Mouse (Mus musculus) MEL (cell line): ENCODE measurements at regions not wholly inside any gene's neighbourhood (a gene's known extent, or its start where the extent isn't known, plus 50 kb on each side); places are given as distances from the start of the nearest gene placed in this dataset.
"Not testable (repeated sequence)": the region's sequence is repeated elsewhere in the genome, so short reads cannot be mapped to it uniquely, and the experiment has no call there.

Experiments used
- DNase-seq: peaks from one replicate; pipeline ENCODE4 v3.0.0; 2011; ENCODE audit warnings: low read depth, low spot score
- H3K27ac ChIP-seq: 2 replicates; pipeline ENCODE4 v1.5.1; 2012; ENCODE audit warnings: low read depth, mild to moderate bottlenecking, control low read depth, low read length, moderate library complexity; ENCODE audit not compliant: control insufficient read depth
- H3K27me3 ChIP-seq, 2 experiments: fragments of 150-350 bp in 1 of 2; sonication (generic) in 1 of 2; 2 replicates each; pipeline ENCODE4 v1.6.1; 2012; ENCODE audit warnings: low read length in 2 of 2, mild to moderate bottlenecking in 2 of 2, improper control_type of control experiment in 1 of 2, moderate library complexity in 1 of 2; ENCODE audit not compliant: insufficient read depth in 2 of 2, control insufficient read depth in 1 of 2
- H3K36me3 ChIP-seq, 2 experiments: 2 replicates each; pipeline ENCODE4 v1.6.1; 2012 to 2014; ENCODE audit warnings: low read length in 2 of 2, improper control_type of control experiment in 1 of 2, inconsistent platforms in 1 of 2, mild to moderate bottlenecking in 1 of 2; ENCODE audit not compliant: insufficient read depth in 2 of 2, control insufficient read depth in 1 of 2
- H3K4me1 ChIP-seq, 2 experiments: fragments of 150-350 bp in 1 of 2; sonication (generic) in 1 of 2; 2 replicates each; pipeline ENCODE4 v1.6.1; 2012; ENCODE audit warnings: low read length in 2 of 2, improper control_type of control experiment in 1 of 2, mild to moderate bottlenecking in 1 of 2; ENCODE audit not compliant: insufficient read depth in 2 of 2, control insufficient read depth in 1 of 2
- H3K4me3 ChIP-seq, 2 experiments: fragments of 150-350 bp in 1 of 2; sonication (generic) in 1 of 2; 2 replicates each; pipeline ENCODE4 v1.5.1; 2012; ENCODE audit warnings: low read depth in 2 of 2, low read length in 2 of 2, mild to moderate bottlenecking in 2 of 2, moderate library complexity in 2 of 2, control low read depth in 1 of 2, improper control_type of control experiment in 1 of 2; ENCODE audit not compliant: control insufficient read depth in 1 of 2, insufficient read depth in 1 of 2
- H3K79me2 ChIP-seq: 2 replicates; pipeline ENCODE4 v1.6.1; 2012; ENCODE audit warnings: mild to moderate bottlenecking, low read length, moderate library complexity; ENCODE audit not compliant: control insufficient read depth, poor library complexity, insufficient read depth
- H3K9ac ChIP-seq: 2 replicates; pipeline ENCODE4 v1.6.1; 2012; ENCODE audit warnings: low read depth, mild to moderate bottlenecking, control low read depth, low read length, moderate library complexity; ENCODE audit not compliant: control insufficient read depth, poor library complexity, severe bottlenecking
- H3K9me3 ChIP-seq: fragments of 150-350 bp; sonication (generic); replicated peaks from 2 replicates; pipeline ENCODE4 v1.6.1; 2012; ENCODE audit warnings: mild to moderate bottlenecking, low read length, improper control_type of control experiment, moderate library complexity; ENCODE audit not compliant: insufficient read depth
- BHLHE40 ChIP-seq: IDR thresholded peaks from 2 replicates; pipeline ENCODE4 v1.6.1; 2012; ENCODE audit warnings: low read depth, mild to moderate bottlenecking, inconsistent platforms, low read length, improper control_type of control experiment, borderline replicate concordance
- CHD1 ChIP-seq: IDR thresholded peaks from 2 replicates; pipeline ENCODE4 v1.6.1; 2012; ENCODE audit warnings: low read depth, mild to moderate bottlenecking, inconsistent platforms, low read length, improper control_type of control experiment
- CHD2 ChIP-seq: IDR thresholded peaks from 2 replicates; pipeline ENCODE4 v1.6.1; 2011; ENCODE audit warnings: low read length, improper control_type of control experiment
- E2F4 ChIP-seq: IDR thresholded peaks from 2 replicates; pipeline ENCODE4 v1.6.1; 2011; ENCODE audit warnings: low read depth, low read length, improper control_type of control experiment, borderline replicate concordance
- EP300 ChIP-seq, 2 experiments: IDR thresholded peaks; 2 replicates each; pipeline ENCODE4 v1.6.1; 2011; ENCODE audit warnings: improper control_type of control experiment in 2 of 2, low read length in 2 of 2, low read depth in 1 of 2, mild to moderate bottlenecking in 1 of 2
- ETS1 ChIP-seq: IDR thresholded peaks from 2 replicates; pipeline ENCODE4 v1.6.1; 2012; ENCODE audit warnings: low read depth, mild to moderate bottlenecking, inconsistent platforms, low read length, improper control_type of control experiment, moderate library complexity
- GATA1 ChIP-seq: IDR thresholded peaks from 2 replicates; pipeline ENCODE4 v1.6.1; 2011; ENCODE audit warnings: low read depth, low read length, improper control_type of control experiment
- HCFC1 ChIP-seq: IDR thresholded peaks from 2 replicates; pipeline ENCODE4 v1.6.1; 2012; ENCODE audit warnings: low read depth, mild to moderate bottlenecking, inconsistent platforms, low read length, improper control_type of control experiment, moderate library complexity
- JUND ChIP-seq: IDR thresholded peaks from 2 replicates; pipeline ENCODE4 v1.6.1; 2011; ENCODE audit warnings: low read depth, mild to moderate bottlenecking, improper control_type of control experiment, low read length
- KAT2A ChIP-seq: conservative IDR thresholded peaks from 2 replicates; pipeline ENCODE4 v1.6.1; 2012; ENCODE audit warnings: low read depth, low read length, improper control_type of control experiment, inconsistent platforms
- MAFK ChIP-seq: IDR thresholded peaks from 2 replicates; pipeline ENCODE4 v1.6.1; 2011; ENCODE audit warnings: low read depth, mild to moderate bottlenecking, low read length, improper control_type of control experiment, borderline replicate concordance
- MAX ChIP-seq: IDR thresholded peaks from 2 replicates; pipeline ENCODE4 v1.6.1; 2011; ENCODE audit warnings: low read length, improper control_type of control experiment
- MAZ ChIP-seq: IDR thresholded peaks from 2 replicates; pipeline ENCODE4 v1.6.1; 2012; ENCODE audit warnings: low read depth, mild to moderate bottlenecking, inconsistent platforms, low read length, improper control_type of control experiment
- MXI1 ChIP-seq: IDR thresholded peaks from 2 replicates; pipeline ENCODE4 v1.6.1; 2011; ENCODE audit warnings: mild to moderate bottlenecking, low read depth, low read length, improper control_type of control experiment
- MYB ChIP-seq: IDR thresholded peaks from 2 replicates; pipeline ENCODE4 v1.6.1; 2011; ENCODE audit warnings: mild to moderate bottlenecking, low read depth, low read length, improper control_type of control experiment
- MYC ChIP-seq: IDR thresholded peaks from 2 replicates; pipeline ENCODE4 v1.6.1; 2011; ENCODE audit warnings: low read depth, mild to moderate bottlenecking, low read length, improper control_type of control experiment, moderate library complexity
- POLR2A ChIP-seq, 2 experiments: IDR thresholded peaks; 2 replicates each; pipeline ENCODE4 v1.6.1; 2011 to 2012; ENCODE audit warnings: low read length in 2 of 2, mild to moderate bottlenecking in 2 of 2, control low read depth in 1 of 2, improper control_type of control experiment in 1 of 2, low read depth in 1 of 2, moderate library complexity in 1 of 2; ENCODE audit not compliant: control insufficient read depth in 1 of 2, insufficient read depth in 1 of 2, poor library complexity in 1 of 2
- RAD21 ChIP-seq: IDR thresholded peaks from 2 replicates; pipeline ENCODE4 v1.6.1; 2011; ENCODE audit warnings: mild to moderate bottlenecking, low read depth, low read length, improper control_type of control experiment
- RCOR1 ChIP-seq: IDR thresholded peaks from 2 replicates; pipeline ENCODE4 v1.6.1; 2012; ENCODE audit warnings: low read depth, mild to moderate bottlenecking, inconsistent platforms, low read length, improper control_type of control experiment
- SIN3A ChIP-seq: IDR thresholded peaks from 2 replicates; pipeline ENCODE4 v1.6.1; 2012; ENCODE audit warnings: low read length, improper control_type of control experiment, inconsistent platforms
- SMC3 ChIP-seq: IDR thresholded peaks from 2 replicates; pipeline ENCODE4 v1.6.1; 2011; ENCODE audit warnings: low read depth, low read length, improper control_type of control experiment
- TAL1 ChIP-seq: IDR thresholded peaks from 2 replicates; pipeline ENCODE4 v1.6.1; 2012; ENCODE audit warnings: mild to moderate bottlenecking, inconsistent platforms, low read length, moderate library complexity, mixed read lengths
- TBP ChIP-seq: IDR thresholded peaks from 2 replicates; pipeline ENCODE4 v1.8.0; 2011; ENCODE audit warnings: low read depth, low read length, improper control_type of control experiment
- TCF12 ChIP-seq: IDR thresholded peaks from 2 replicates; pipeline ENCODE4 v1.6.1; 2014; ENCODE audit warnings: low read depth, mild to moderate bottlenecking, inconsistent platforms, low read length, improper control_type of control experiment, moderate library complexity
- UBTF ChIP-seq: IDR thresholded peaks from 2 replicates; pipeline ENCODE4 v1.6.1; 2012; ENCODE audit warnings: low read depth, mild to moderate bottlenecking, inconsistent platforms, low read length, improper control_type of control experiment, moderate library complexity, borderline replicate concordance; ENCODE audit not compliant: insufficient read depth
- USF1 ChIP-seq: IDR thresholded peaks from 2 replicates; pipeline ENCODE4 v1.6.1; 2014; ENCODE audit warnings: low read depth, mild to moderate bottlenecking, inconsistent platforms, low read length, improper control_type of control experiment, moderate library complexity
- USF2 ChIP-seq, 2 experiments: IDR thresholded peaks; 2 replicates each; pipeline ENCODE4 v1.6.1; 2011 to 2012; ENCODE audit warnings: improper control_type of control experiment in 2 of 2, low read length in 2 of 2, borderline replicate concordance in 1 of 2, inconsistent platforms in 1 of 2, low read depth in 1 of 2, mild to moderate bottlenecking in 1 of 2; ENCODE audit not compliant: insufficient read depth in 1 of 2
- ZKSCAN1 ChIP-seq: IDR thresholded peaks from 2 replicates; pipeline ENCODE4 v1.6.1; 2012; ENCODE audit warnings: low read depth, mild to moderate bottlenecking, inconsistent platforms, low read length, improper control_type of control experiment, moderate library complexity
- ZNF384 ChIP-seq: IDR thresholded peaks from 2 replicates; pipeline ENCODE4 v1.6.1; 2012; ENCODE audit warnings: low read depth, mild to moderate bottlenecking, inconsistent platforms, low read length, improper control_type of control experiment

- Histone ChIP-seq H3K9me3 (no peaks in the 10 kb centered on the region), H3K36me3 (no peaks in the 10 kb centered on the region), H3K79me2 (no peaks in the 10 kb centered on the region), H3K27ac (no peak overlapping the region), H3K27me3 (no peaks in the 10 kb centered on the region), H3K4me3 (no peak overlapping the region), H3K9ac (no peak overlapping the region), H3K4me1 (no peaks in the 10 kb centered on the region)
- TF ChIP-seq SIN3A, result no peak
- no peak for TF ChIP-seq TCF12
- TF ChIP-seq USF1, result no peak
- TF ChIP-seq MAZ, result no peak
- TF ChIP-seq E2F4, result no peak
- no peak for TF ChIP-seq TAL1
- TF ChIP-seq HCFC1, result no peak
- TF ChIP-seq CHD2, result no peak
- TF ChIP-seq RCOR1, result no peak
- no peak for TF ChIP-seq RAD21
- TF ChIP-seq BHLHE40, result no peak
- TF ChIP-seq KAT2A, result no peak
- TF ChIP-seq ETS1, result no peak
- no peak for TF ChIP-seq ZKSCAN1
- no peak for DNase-seq
Measured at GRCm38 (mm10) chr15:16248595-16248994, 480.0 kb upstream of the Cdh9 start.

DNA sequence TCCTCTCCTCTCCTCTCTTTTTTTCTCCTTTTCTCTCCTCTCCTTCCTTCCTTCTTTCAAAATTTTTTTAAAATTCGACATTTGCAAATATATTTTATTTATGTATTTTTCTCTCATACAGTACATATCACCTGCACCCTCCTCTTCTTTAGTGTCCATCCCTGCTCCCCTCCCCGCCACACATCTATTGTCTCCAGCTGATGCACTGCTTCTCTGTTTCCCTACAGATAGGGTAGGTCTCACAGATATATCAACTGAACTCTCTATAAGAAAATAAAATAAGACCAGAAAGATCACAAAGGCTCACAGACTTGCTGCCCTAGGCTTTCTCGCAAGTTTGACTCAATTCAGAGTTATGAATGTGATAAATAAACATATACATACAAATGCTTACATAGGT, 443.4 kb upstream of the Cdh9 start:
- H3K9me3 ChIP-seq, result no peaks in the 10 kb centered on the region
- no peaks in the 10 kb centered on the region; a peak in 1 of 4 replicates for H3K36me3 ChIP-seq
- no peak overlapping the region for H3K27ac ChIP-seq
- peaks cover 0 to 4% of the 10 kb centered on the region in 2 experiments; a peak in 1 of 4 replicates for H3K4me1 ChIP-seq
- H3K9ac ChIP-seq, result no peak overlapping the region
- TF ChIP-seq MXI1 (no peak), SIN3A (no peak), MAFK (no peak), MYC (no peak), RCOR1 (no peak), MAX (no peak), USF2 (IDR thresholded peaks at IDR 0.05; ENCODE audit: borderline replicate concordance in 1 of 2, insufficient read depth in 1 of 2, low read depth in 1 of 2, low read length in 2 of 2) (no peak), GATA1 (no peak), KAT2A (no peak), SMC3 (no peak), ZNF384 (no peak), POLR2A (IDR thresholded peaks at IDR 0.05; ENCODE audit: control insufficient read depth in 1 of 2, insufficient read depth in 1 of 2, low read depth in 1 of 2, low read length in 2 of 2, poor library complexity in 1 of 2) (no peak), JUND (no peak), USF1 (no peak), UBTF (no peak), MAZ (no peak), TBP (no peak), CHD1 (no peak), EP300 (IDR thresholded peaks at IDR 0.05; ENCODE audit: low read depth in 1 of 2, low read length in 2 of 2) (peak; percentile 35 to 69; a peak in 3 of 4 replicates), TCF12 (peak; percentile 77; the same call in 1 of the 2 replicates), HCFC1 (no peak), MYB (no peak), TAL1 (0 out of 2 replicates have a peak, but pooled peaks have one; percentile 8)
- no peaks in the 10 kb centered on the region for H3K79me2 ChIP-seq
- peak; percentile 32 for DNase-seq
- no peaks in the 10 kb centered on the region for H3K27me3 ChIP-seq
- no peak overlapping the region for H3K4me3 ChIP-seq

DNA sequence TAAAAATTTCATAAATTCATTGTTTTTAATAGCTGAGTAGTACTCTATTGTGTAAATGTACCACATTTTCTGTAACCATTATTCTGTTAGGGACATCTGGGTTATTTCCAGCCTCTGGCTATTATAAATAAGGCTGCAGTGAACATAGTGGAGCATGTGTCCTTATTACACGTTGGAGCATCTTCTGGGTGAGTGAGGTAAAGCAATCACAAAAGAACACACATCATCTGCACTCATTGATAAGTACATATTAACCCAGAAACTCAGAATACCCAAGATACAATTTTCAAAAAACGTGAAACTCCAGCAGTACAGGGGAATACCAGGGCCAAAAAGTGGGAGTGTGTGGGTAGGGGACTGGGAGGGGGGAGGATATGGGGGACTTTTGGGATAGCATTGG, 434.0 kb upstream of the Cdh9 start:
- not testable (repeated sequence) for DNase-seq, H3K79me2 ChIP-seq, H3K4me1 ChIP-seq, H3K27ac ChIP-seq, H3K27me3 ChIP-seq, H3K36me3 ChIP-seq, H3K9me3 ChIP-seq, H3K4me3 ChIP-seq, H3K9ac ChIP-seq
